Mouse (Mus musculus): ENCODE measurements at regions not wholly inside any gene's neighbourhood (a gene's known extent, or its start where the extent isn't known, plus 50 kb on each side); places are given as distances from the start of the nearest gene placed in this dataset.
A peak's percentile ranks its signal among the peaks of the same experiment; 100 is the strongest.

DNA sequence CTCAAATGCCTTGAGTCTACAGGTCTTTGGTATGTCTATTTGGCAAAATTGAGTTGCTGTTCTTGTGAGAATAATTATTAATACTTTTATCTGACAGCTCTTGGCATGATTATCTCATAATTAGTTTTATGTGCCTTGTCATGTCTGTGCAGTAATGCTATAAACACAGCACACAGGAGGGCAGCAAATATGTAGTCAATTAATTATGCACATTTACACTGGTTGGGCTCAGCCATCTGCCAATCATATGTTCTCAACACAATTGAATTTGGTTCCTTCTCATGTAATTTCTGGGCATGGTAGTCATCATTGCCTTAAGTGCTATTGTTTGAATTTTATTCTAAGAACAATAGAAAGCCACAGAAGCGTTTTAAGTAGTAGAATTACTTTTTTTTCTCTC is 1650.7 kb upstream of the Tenm2 start:
- Histone ChIP-seq H3K27ac (no peak overlapping the region), H3K9ac (replicated peaks) (no peak overlapping the region), H3K27me3 (no peaks in the 10 kb centered on the region), H3K4me2 (replicated peaks) (no peak overlapping the region), H3K9me3 (no peaks in the 10 kb centered on the region), H3K36me3 (no peaks in the 10 kb centered on the region), H3K4me3 (replicated peaks) (no peak overlapping the region), H3K4me1 (replicated peaks) (no peaks in the 10 kb centered on the region)
- no peak for ATAC-seq
- WGBS, result 51% methylated on average over 1 of the region's 1 CpGs

GRCm38 (mm10) chr11:38861622-38862345 is 1626.0 kb upstream of the Tenm2 start:
- Histone ChIP-seq H3K4me1 (replicated peaks) (peaks cover 4% of the 10 kb centered on the region; the same call in 1 of the 2 replicates), H3K27ac (peak overlapping the region; percentile 79), H3K4me2 (replicated peaks) (peak overlapping the region; percentile 28), H3K9ac (replicated peaks) (0 out of 2 replicates have a peak overlapping the region, but pooled peaks have one; percentile 4), H3K9me3 (no peaks in the 10 kb centered on the region), H3K36me3 (no peaks in the 10 kb centered on the region), H3K27me3 (no peaks in the 10 kb centered on the region), H3K4me3 (replicated peaks) (no peak overlapping the region)
- peak; percentile 96 for ATAC-seq
- WGBS, result 5% methylated on average over 9 of the region's 9 CpGs

- 0 out of 2 replicates have a peak, but pooled peaks have one; percentile 50 for ATAC-seq
- no peak overlapping the region for H3K4me3 ChIP-seq (replicated peaks)
- H3K4me1 ChIP-seq (replicated peaks), result peaks cover 7% of the 10 kb centered on the region; the same call in 1 of the 2 replicates
- H3K27me3 ChIP-seq, result no peaks in the 10 kb centered on the region
- H3K9me3 ChIP-seq, result no peaks in the 10 kb centered on the region
- 48% methylated on average over 9 of the region's 9 CpGs for WGBS
- no peak overlapping the region for H3K4me2 ChIP-seq (replicated peaks)
- no peak overlapping the region for H3K27ac ChIP-seq
- no peak overlapping the region for H3K9ac ChIP-seq (replicated peaks)
- no peaks in the 10 kb centered on the region for H3K36me3 ChIP-seq
Observed at GRCm38 (mm10) chr11:38856645-38857044, 1620.9 kb upstream of the Tenm2 start.

DNA sequence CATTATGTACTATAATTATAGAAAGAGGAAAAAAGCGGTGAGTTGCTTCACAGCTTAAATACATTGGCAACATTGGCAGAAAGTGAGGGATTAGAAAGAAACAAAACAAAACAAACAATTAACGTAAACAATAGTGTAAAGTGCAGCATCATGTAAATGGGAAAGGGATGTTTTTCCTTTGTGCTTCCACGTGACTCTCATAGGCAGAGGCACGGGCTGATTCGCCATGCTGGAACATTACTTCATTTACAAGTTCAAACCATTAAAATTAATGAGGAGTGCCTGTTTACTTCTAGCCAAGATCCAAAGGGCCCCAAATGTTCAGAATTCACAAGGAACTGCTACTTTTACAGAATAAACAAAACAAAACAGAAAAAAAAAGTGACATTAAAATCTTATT is 1593.4 kb upstream of the Tenm2 start:
- no peak for ATAC-seq
- H3K27me3 ChIP-seq, result no peaks in the 10 kb centered on the region
- no peak overlapping the region for H3K4me3 ChIP-seq (replicated peaks)
- 58% methylated on average over 5 of the region's 5 CpGs for WGBS
- no peak overlapping the region for H3K9ac ChIP-seq (replicated peaks)
- 0 out of 2 replicates have a peak, but pooled peaks cover 2% of the 10 kb centered on the region for H3K4me1 ChIP-seq (replicated peaks)
- H3K9me3 ChIP-seq, result no peaks in the 10 kb centered on the region
- no peak overlapping the region for H3K4me2 ChIP-seq (replicated peaks)
- no peak overlapping the region for H3K27ac ChIP-seq
- no peaks in the 10 kb centered on the region for H3K36me3 ChIP-seq

DNA sequence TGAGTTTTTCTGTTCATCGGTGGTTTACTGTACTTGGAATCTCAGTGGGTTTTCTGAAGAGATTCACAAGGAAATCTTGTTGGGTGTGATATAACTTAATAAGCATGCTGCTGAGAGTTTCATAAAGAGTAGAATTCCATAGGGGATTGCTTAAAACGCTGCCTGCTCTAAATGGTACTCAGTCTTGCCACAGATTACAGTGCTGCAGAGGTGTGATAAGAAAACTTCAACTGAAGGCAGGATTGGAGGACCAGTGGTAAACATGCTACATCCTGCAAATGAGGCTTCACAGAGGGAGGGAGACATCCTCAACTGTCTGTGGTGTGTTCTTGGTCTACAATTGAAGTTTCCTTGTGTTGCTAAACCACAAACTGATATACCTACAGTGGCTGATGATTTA is 1592.6 kb upstream of the Tenm2 start:
- 0 out of 2 replicates have a peak, but pooled peaks have one; percentile 70 for ATAC-seq
- Histone ChIP-seq H3K27me3 (no peaks in the 10 kb centered on the region), H3K27ac (no peak overlapping the region), H3K9ac (replicated peaks) (no peak overlapping the region), H3K36me3 (no peaks in the 10 kb centered on the region), H3K4me3 (replicated peaks) (no peak overlapping the region), H3K4me2 (replicated peaks) (no peak overlapping the region), H3K4me1 (replicated peaks) (0 out of 2 replicates have a peak, but pooled peaks cover 2% of the 10 kb centered on the region), H3K9me3 (no peaks in the 10 kb centered on the region)
- WGBS, result 48% methylated on average over 2 of the region's 2 CpGs

GRCm38 (mm10) chr11:38825172-38825753 is 1589.5 kb upstream of the Tenm2 start:
- Histone ChIP-seq H3K4me3 (replicated peaks) (no peak overlapping the region), H3K27me3 (no peaks in the 10 kb centered on the region), H3K4me2 (replicated peaks) (no peak overlapping the region), H3K9ac (replicated peaks) (no peak overlapping the region), H3K4me1 (replicated peaks) (0 out of 2 replicates have a peak, but pooled peaks cover 2% of the 10 kb centered on the region), H3K9me3 (no peaks in the 10 kb centered on the region), H3K27ac (no peak overlapping the region), H3K36me3 (no peaks in the 10 kb centered on the region)
- WGBS, result 93% methylated on average over 1 of the region's 1 CpGs
- no peak for ATAC-seq

GRCm38 (mm10) chr11:38818141-38818540 is 1582.4 kb upstream of the Tenm2 start:
- 0 out of 2 replicates have a peak, but pooled peaks have one; percentile 20 for ATAC-seq
- no peak overlapping the region for H3K9ac ChIP-seq (replicated peaks)
- no peak overlapping the region for H3K4me2 ChIP-seq (replicated peaks)
- H3K27ac ChIP-seq, result no peak overlapping the region
- H3K36me3 ChIP-seq, result no peaks in the 10 kb centered on the region
- H3K4me1 ChIP-seq (replicated peaks), result no peaks in the 10 kb centered on the region
- no peaks in the 10 kb centered on the region for H3K27me3 ChIP-seq
- H3K4me3 ChIP-seq (replicated peaks), result no peak overlapping the region
- no peaks in the 10 kb centered on the region for H3K9me3 ChIP-seq
- 58% methylated on average over 3 of the region's 3 CpGs for WGBS

DNA sequence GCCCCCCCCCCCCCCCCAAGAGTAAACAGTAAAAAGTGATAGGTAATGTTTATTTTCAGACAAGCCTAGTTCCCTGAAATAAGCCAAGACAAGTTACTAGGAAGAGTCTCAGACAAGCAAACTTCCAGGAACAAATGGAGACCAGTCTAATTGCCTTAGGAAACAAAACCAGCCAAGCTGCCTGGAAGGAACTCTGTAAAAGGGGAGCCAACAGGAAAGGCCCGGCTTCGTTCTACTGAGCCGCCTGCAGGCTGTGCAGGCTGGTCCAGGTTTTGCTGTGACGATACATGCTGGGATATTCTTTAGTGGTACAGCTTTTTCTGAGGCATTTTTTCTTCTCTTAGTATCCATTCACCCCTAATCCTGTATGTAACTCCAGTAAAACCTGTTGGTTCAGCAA is 1547.8 kb upstream of the Tenm2 start:
- Histone ChIP-seq H3K9me3 (no peaks in the 10 kb centered on the region), H3K4me3 (replicated peaks) (no peak overlapping the region), H3K4me2 (replicated peaks) (no peak overlapping the region), H3K27me3 (no peaks in the 10 kb centered on the region), H3K27ac (no peak overlapping the region), H3K36me3 (no peaks in the 10 kb centered on the region), H3K9ac (replicated peaks) (no peak overlapping the region), H3K4me1 (replicated peaks) (no peaks in the 10 kb centered on the region)
- 74% methylated on average over 4 of the region's 4 CpGs for WGBS
- no peak for ATAC-seq

GRCm38 (mm10) chr11:38779585-38779984 is 1543.8 kb upstream of the Tenm2 start:
- Histone ChIP-seq H3K27me3 (no peaks in the 10 kb centered on the region), H3K36me3 (no peaks in the 10 kb centered on the region), H3K9ac (replicated peaks) (no peak overlapping the region), H3K27ac (no peak overlapping the region), H3K4me3 (replicated peaks) (no peak overlapping the region), H3K4me1 (replicated peaks) (no peaks in the 10 kb centered on the region), H3K9me3 (no peaks in the 10 kb centered on the region), H3K4me2 (replicated peaks) (no peak overlapping the region)
- no peak for ATAC-seq
- WGBS, result 45% methylated on average over 1 of the region's 1 CpGs

DNA sequence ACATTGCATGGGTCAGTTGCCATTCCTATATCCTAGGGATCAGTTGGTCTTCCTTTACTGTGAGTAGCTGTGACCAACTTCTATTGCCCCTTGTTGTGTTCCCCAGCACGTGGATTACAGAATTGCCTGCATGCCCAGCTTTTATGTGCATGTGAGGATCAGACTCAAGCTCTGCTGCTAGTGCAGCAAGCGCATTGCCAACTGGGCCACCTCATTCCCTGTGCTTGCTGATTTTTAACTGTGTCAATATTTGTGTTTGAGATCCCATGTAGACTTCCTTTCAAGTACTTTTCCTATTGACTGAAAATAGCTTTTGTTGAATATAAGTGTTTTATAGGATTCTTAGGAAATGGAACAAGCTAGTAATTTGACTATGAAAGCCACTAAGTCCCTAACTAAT is 1526.5 kb upstream of the Tenm2 start:
- ATAC-seq, result no peak
- WGBS, result 61% methylated on average over 2 of the region's 2 CpGs
- H3K36me3 ChIP-seq, result no peaks in the 10 kb centered on the region
- H3K4me2 ChIP-seq (replicated peaks), result no peak overlapping the region
- H3K27me3 ChIP-seq, result no peaks in the 10 kb centered on the region
- no peak overlapping the region for H3K4me3 ChIP-seq (replicated peaks)
- no peak overlapping the region for H3K27ac ChIP-seq
- H3K4me1 ChIP-seq (replicated peaks), result no peaks in the 10 kb centered on the region
- H3K9me3 ChIP-seq, result no peaks in the 10 kb centered on the region
- H3K9ac ChIP-seq (replicated peaks), result no peak overlapping the region

GRCm38 (mm10) chr11:38747549-38747948 is 1511.8 kb upstream of the Tenm2 start:
- Histone ChIP-seq H3K27me3 (no peaks in the 10 kb centered on the region), H3K4me1 (replicated peaks) (no peaks in the 10 kb centered on the region), H3K4me2 (replicated peaks) (no peak overlapping the region), H3K4me3 (replicated peaks) (no peak overlapping the region), H3K9ac (replicated peaks) (no peak overlapping the region), H3K9me3 (no peaks in the 10 kb centered on the region), H3K27ac (no peak overlapping the region), H3K36me3 (no peaks in the 10 kb centered on the region)
- 43% methylated on average over 3 of the region's 3 CpGs for WGBS
- no peak for ATAC-seq

GRCm38 (mm10) chr11:38729101-38729500 is 1493.3 kb upstream of the Tenm2 start:
- H3K9me3 ChIP-seq, result no peaks in the 10 kb centered on the region
- no peak overlapping the region for H3K4me2 ChIP-seq (replicated peaks)
- WGBS, result 59% methylated on average over 2 of the region's 2 CpGs
- no peaks in the 10 kb centered on the region for H3K27me3 ChIP-seq
- no peaks in the 10 kb centered on the region for H3K4me1 ChIP-seq (replicated peaks)
- H3K27ac ChIP-seq, result no peak overlapping the region
- ATAC-seq, result no peak
- H3K9ac ChIP-seq (replicated peaks), result no peak overlapping the region
- H3K36me3 ChIP-seq, result no peaks in the 10 kb centered on the region
- H3K4me3 ChIP-seq (replicated peaks), result no peak overlapping the region
